Mouse (Mus musculus) gastrocnemius, adult 18-20 months (tissue): ENCODE measurements around the gene Ccdc62. TPM values are rescaled to one million over a fixed set of nuclear protein-coding genes. Genes with fewer than 3 reads are reported as not detected.

ENCODE experiments used
- microRNA-seq: library from miRNA; unstranded; fragments of <30 nt; microRNA quantifications from one replicate; pipeline ENCODE4 v1.2.0, GENCODE M21; 2021
- total RNA-seq, 2 experiments: library from RNA; stranded (reverse); gene quantifications; 2 replicates each; pipeline ENCODE4 v1.2.3; 2021

The Ccdc62 gene
- total RNA-seq, 2 experiments from 2014 or later: 1.4 to 1.6 TPM

Small RNAs within 50 kb of the gene (microRNA-seq; reads per million reads assigned to microRNA genes)
- gene Mir7032: 1.4 reads per million

Other genes starting within 250 kb of the Ccdc62 start
- gene Clip1, start 246.1 kb upstream of the Ccdc62 start, total RNA-seq: 100 to 1,000 TPM; 326 to 336 TPM
- gene Zcchc8, start 209.6 kb upstream of the Ccdc62 start, total RNA-seq: 10 to 100 TPM; 16.2 to 18.0 TPM
- gene Rsrc2, start 181.3 kb upstream of the Ccdc62 start, total RNA-seq: 10 to 100 TPM; 38.5 to 39.8 TPM
- under 1 TPM; 0.09 to 0.14 TPM for gene Kntc1, start 181.0 kb upstream of the Ccdc62 start, total RNA-seq
- not detected for gene Hcar2, start 65.2 kb upstream of the Ccdc62 start, total RNA-seq
- under 1 TPM; 0.21 to 0.36 TPM for gene Hcar1, start 50.7 kb upstream of the Ccdc62 start, total RNA-seq
- 10 to 100 TPM; 48.6 to 59.9 TPM for gene Denr, start 23.5 kb upstream of the Ccdc62 start, total RNA-seq
- gene Gm43518, start 3.3 kb upstream of the Ccdc62 start, total RNA-seq: not detected
- gene Hip1r, start 42.9 kb downstream of the Ccdc62 start, total RNA-seq: 10 to 100 TPM in 1 of 2 experiments, 1 to 10 TPM in 1; 9.4 to 19.6 TPM
- gene Vps37b, start 101.6 kb downstream of the Ccdc62 start, total RNA-seq: 1 to 10 TPM; 5.7 to 6.6 TPM
- gene Abcb9, start 165.1 kb downstream of the Ccdc62 start, total RNA-seq: 1 to 10 TPM; 8.4 to 8.9 TPM
- gene Ogfod2, start 181.6 kb downstream of the Ccdc62 start, total RNA-seq: 10 to 100 TPM; 13.2 to 14.5 TPM
- 10 to 100 TPM; 39.1 TPM for gene Arl6ip4, start 185.4 kb downstream of the Ccdc62 start, total RNA-seq